Mouse (Mus musculus) right cerebral cortex, postnatal 25 days (tissue): ENCODE measurements around the gene Zfp72.

Experiments
- DNase-seq: peaks from one replicate; pipeline ENCODE4 v3.0.0; 2022

The Zfp72 gene

GRCm38 (mm10) chr13:74390371-74390990 lies at the start of gene Zfp72:
Gene Zfp72 (minus strand): TSS chr13:74390836.
- DNase-seq, result peak; percentile 73

DNA sequence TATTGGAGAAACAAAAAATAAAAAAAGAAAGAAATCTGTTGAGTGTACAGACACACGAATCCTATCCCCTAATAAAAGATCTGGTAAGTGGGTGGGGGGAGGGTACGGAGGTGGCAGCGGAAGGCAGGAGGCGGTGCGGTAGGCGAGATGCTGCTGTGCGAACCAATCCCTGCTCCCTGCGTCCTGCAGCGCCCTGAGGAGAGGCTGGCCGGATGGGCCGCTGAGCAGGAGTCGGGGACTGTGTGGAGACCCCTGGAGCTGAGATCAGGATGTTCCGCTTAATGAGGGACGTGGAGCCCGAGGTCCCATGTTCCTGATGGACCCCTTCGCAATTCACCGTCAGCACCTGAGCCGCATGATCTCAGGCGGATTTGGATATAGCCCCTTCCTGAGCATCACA lies 49.3 kb upstream of the Zfp72 start:
- DNase-seq, result no peak

DNA sequence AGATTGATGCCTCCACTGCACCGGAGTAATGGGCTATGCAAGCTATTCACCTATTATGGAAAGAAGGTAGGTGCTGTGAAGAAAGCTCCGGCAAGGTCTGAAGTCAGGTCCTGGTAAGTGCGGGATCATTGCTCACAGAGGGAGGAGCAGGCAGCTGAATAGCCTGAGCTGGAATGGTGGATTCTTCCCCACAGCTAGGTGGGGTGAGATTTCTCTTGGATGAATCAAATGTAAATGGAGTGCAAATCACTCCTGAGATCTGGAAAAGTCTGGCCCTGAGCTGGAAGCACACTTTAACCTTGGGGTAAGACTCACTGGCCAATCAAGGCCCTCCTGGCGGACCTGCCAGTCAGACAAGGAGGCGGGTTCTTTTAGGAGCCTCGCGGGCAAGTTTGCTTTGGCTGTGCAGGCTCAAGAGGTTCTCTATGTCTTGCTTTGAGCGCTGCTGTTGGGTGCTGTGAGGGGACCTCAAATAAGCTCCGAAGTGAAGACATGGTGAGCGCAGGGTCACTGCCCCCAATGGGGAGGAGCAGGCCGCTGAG lies 8.7 kb upstream of the Zfp72 start, which contains the start of gene Ftl1-ps1:
TSS of gene Ftl1-ps1 (plus strand) at position 397 of the 542 bp plus-strand sequence.
- no peak for DNase-seq

GRCm38 (mm10) chr13:74391156-74391555 lies 520 bp upstream of the Zfp72 start:
- no peak for DNase-seq

DNA sequence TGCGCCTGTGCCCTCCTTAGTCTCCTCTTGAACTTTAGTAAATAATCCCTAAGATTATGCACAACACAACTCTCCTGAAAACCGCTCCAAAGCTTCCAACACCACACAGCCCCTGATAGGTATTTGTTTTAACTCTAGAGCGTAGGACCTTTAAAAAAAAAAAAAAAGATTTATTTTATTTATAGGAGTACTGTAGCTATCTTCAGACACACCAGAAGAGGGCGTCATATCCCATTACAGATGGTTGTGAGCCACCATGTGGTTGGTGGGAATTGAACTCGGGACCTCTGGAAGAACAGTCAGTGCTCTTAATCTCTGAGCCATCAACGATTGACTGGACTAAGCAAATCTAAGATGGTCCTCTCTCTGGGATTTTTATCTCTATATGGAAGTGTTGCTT lies 906 bp downstream of the Zfp72 start:
- DNase-seq, result no peak

- no peak for DNase-seq
Measured at GRCm38 (mm10) chr13:74382289-74382688, 8.3 kb downstream of the Zfp72 start.

DNA sequence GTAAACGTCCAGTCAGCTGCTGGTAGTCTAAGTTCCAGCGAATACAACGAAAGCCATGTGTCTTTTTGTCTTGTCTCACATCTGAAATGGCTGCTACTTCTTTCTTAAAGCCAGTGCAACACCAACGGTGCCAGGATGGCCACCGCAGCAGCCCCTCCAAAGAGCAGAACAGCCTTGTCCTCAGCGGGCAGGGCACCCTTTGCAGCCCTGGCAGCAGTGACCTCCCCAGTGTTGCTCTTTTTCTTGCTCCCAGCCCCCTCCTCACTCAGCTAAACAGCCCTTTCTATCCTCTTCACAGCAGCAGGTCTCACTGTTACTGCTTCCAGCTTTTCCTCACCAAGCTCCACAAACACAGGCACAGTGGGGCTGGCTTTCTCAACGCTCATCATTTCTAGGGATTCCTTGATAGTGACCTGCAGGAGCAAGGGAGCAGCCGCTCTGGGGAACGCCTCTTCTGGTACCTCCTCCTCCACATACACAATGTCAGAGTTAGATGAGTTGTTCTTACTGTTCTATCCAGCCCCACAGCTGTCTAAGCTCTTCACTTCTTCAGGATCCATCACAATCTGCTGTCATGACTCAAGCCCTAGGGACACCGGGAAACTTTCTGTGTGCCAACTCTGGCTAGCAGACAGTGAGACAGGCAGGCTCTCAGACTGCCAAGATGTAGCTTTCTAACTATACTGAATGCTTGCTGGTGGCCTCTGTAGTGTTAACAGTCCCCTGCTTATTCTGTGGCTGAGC lies 8.9 kb downstream of the Zfp72 start:
- no peak for DNase-seq

- DNase-seq, result no peak
Measured at GRCm38 (mm10) chr13:74363859-74364235, 26.8 kb downstream of the Zfp72 start, which contains the start of gene Lrrc14b. Gene Lrrc14b (minus strand): TSS chr13:74364005.

DNA sequence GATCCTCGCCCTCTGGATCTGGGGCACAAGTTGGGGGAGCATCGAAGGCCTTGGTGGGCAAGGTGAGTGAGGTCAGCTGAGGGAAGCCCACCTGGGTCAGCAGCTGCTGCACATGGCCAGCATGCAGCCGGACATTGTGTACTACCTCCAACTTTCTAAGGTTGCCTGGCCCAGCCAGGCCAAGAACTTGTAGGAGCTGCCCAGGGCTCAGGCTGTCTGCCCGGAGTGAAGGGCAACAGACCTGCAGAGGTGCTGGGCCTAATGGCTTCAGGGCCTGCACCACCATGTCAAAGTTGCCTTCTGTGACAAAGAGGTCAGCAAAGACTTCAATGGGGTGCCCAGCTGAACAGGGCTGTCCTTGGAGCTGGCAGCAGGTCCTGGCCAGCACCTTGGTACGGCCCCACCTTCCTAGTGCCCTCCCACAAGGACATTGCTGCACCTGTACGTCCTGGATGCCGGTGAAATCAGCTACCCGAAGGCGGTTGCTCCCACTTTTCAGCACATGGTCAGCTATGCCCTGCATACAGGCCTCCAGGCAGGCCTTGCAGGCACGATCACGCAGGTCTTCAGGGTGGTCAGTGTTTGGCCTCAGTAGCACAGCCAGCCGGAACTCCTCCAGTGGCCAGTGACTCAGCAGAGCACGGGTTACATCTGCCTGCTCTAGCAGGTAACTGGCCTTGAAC lies 27.3 kb downstream of the Zfp72 start:
- no peak for DNase-seq

- no peak for DNase-seq
Measured at GRCm38 (mm10) chr13:74362218-74362617, 28.4 kb downstream of the Zfp72 start.

- no peak for DNase-seq
Measured at GRCm38 (mm10) chr13:74356491-74356890, 34.1 kb downstream of the Zfp72 start.

DNA sequence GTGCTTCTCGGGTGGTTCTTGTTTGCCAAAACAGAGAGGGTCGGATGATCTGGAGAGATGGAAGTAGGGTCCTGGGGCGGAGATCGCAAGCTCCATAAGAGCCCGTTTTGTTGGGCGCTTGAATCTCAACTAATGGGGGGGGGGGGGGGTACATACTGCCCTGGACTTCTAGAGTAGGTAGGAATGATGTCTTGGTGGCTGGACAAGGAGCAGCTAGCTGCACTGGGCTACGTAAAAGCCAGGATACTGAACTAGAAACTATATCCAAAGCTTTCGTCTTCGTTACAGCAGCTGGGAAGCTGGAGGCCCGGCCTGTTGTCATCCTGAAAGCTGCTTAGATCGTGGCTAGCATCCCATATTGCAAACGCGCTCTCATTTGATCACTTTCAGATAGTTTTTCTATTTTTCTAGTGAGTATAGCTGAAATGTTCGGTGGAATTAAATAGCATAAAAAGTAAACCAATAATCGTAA lies 40.2 kb downstream of the Zfp72 start:
- DNase-seq, result no peak

DNA sequence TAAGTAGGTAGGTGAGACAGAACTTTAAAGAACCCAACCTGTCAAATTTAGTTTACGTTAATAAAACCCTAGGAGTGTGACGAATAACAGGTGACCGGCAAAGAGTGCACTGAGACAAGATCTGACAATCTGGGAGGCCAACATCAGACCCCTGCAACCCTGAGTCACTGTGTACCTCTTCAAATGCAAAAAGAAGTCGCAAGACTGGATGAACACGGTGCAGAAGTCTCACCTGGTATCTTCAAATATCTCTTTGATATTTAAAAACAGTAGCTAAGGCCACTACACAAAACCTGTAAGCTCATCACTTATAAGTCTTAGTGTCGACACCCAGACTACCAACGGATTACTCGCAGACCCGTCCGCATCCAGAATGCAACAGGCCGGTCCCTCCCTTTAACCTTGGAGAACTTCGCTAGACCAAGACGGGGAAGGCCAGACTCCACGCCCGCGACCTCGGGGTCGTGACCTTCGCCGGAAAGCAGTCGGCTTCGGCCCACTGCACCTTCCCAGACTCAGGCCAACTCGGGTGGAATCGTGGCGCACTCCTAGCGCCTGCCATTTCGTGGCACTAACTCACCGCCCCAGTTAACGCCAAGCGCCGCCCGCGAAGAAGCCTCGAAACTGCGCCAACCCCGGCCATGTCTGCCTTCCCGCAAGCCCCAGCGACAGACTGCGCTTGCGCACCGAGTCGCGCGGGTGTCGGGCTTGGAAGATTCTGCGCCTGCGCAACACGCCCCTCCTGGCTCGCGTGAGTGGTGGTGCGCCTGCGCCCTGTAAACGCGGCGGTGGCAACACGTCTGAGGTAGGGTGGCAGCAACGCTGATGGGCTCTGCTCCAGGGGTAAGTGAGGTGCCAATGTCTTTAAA lies 40.8 kb downstream of the Zfp72 start, which contains the start of the genes Sdha and Ccdc127:
TSS of gene Sdha (minus strand) at position 715 of the 869 bp plus-strand sequence.
TSS of gene Ccdc127 (plus strand) at position 744 of the 869 bp plus-strand sequence.
- peak; percentile 94 for DNase-seq

- no peak for DNase-seq
Measured at GRCm38 (mm10) chr13:74341036-74341435, 49.6 kb downstream of the Zfp72 start.

DNA sequence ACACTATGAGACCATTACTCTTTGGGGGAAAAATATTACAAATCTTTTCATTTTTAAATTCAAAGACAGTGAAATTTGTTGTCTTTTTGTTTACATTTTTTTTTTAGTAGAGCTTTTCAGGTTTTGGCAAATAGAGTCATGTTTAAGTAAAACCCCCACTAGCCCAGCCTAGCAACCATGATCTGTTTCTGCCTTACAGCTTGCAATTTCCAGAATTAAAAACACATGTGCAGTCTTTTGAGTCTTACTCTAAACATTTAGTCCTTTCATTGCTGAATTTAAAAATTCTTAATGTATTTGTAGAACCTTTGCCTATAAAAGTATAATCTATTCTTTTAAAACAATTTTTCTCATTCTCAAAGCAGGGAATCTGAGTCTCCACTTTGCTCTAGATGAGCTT lies 61.3 kb downstream of the Zfp72 start:
- DNase-seq, result no peak
